Mouse (Mus musculus) forebrain, embryonic 12.5 days (tissue): ENCODE data around the gene Scrn3. TPM values are rescaled to one million over a fixed set of nuclear protein-coding genes. Genes with fewer than 3 reads are reported as not detected.

Source experiments
- ATAC-seq: fragments of 200-750 bp; cut with Nextera tagmentation; 2 replicates; pipeline ENCODE4 v1.8.0; 2017; ENCODE audit warnings: moderate TSS enrichment; ENCODE audit not compliant: low FRiP score
- H3K27ac ChIP-seq: fragments of 300-500 bp; sonication (generic); 2 replicates; pipeline ENCODE4 v1.5.1; 2016; ENCODE audit warnings: mild to moderate bottlenecking
- H3K27me3 ChIP-seq: fragments of 300-500 bp; sonication (generic); 2 replicates; pipeline ENCODE4 v1.6.1; 2016; ENCODE audit warnings: mild to moderate bottlenecking
- H3K36me3 ChIP-seq: fragments of 300-500 bp; sonication (generic); replicated peaks from 2 replicates; pipeline ENCODE4 v1.6.1; 2016; ENCODE audit warnings: mild to moderate bottlenecking
- H3K4me1 ChIP-seq: fragments of 300-500 bp; sonication (generic); 2 replicates; pipeline ENCODE4 v1.6.1; 2016
- H3K4me2 ChIP-seq: fragments of 300-500 bp; sonication (generic); 2 replicates; pipeline ENCODE4 v1.6.1; 2016; ENCODE audit warnings: mild to moderate bottlenecking, moderate library complexity
- H3K4me3 ChIP-seq: fragments of 300-500 bp; sonication (generic); replicated peaks from 2 replicates; pipeline ENCODE4 v1.5.1; 2016; ENCODE audit warnings: mild to moderate bottlenecking
- H3K9ac ChIP-seq: fragments of 300-500 bp; sonication (generic); 2 replicates; pipeline ENCODE4 v1.6.1; 2016; ENCODE audit warnings: mild to moderate bottlenecking
- H3K9me3 ChIP-seq: fragments of 300-500 bp; sonication (generic); 2 replicates; pipeline ENCODE4 v1.6.1; 2016
- WGBS: fragments of 180-500 bp; shearing (Covaris S2); methylation state at CpG from one replicate; pipeline ENCODE4 v1.1.7; 2016; 5-methylcytosine and 5-hydroxymethylcytosine counted together
- polyA plus RNA-seq: library from polyadenylated mRNA; unstranded; fragments of >200 nt; fragmentation: Nextera tagmentation; extraction: Ambion mirVana; gene quantifications from 2 replicates; pipeline ENCODE4 v1.2.1, GENCODE M21; 2016

The Scrn3 gene
- polyA plus RNA-seq, 1 experiment from 2014 or later = 12.7 TPM

DNA sequence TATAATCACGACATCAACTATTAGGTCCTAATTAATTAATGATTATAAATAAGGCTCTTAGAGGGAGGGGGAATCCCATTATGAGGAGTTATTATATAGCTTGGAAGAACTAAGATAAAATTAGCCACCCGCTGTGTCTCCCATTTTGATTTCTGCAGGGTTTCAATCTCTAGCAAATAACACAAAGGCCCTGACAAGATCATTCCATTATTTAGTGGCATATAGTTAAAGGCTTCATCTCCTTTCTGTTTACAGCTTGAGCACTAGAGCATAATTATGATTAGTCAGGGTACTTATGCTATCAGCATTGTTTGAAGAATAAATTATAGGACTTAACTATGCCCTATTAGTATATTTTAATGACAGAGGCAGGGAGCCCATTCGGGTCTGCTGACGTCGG, 65.9 kb downstream of the Scrn3 start:
- Histone ChIP-seq H3K9ac (no peak overlapping the region), H3K27ac (no peak overlapping the region), H3K27me3 (peaks cover 3% of the 10 kb centered on the region; the same call in 1 of the 2 replicates), H3K9me3 (no peaks in the 10 kb centered on the region), H3K4me3 (no peak overlapping the region), H3K4me2 (no peak overlapping the region), H3K36me3 (no peaks in the 10 kb centered on the region), H3K4me1 (no peaks in the 10 kb centered on the region)
- 80% methylated on average over 5 of the region's 5 CpGs for WGBS
- ATAC-seq = no peak

- WGBS = 80% methylated on average over 5 of the region's 5 CpGs
- no peak overlapping the region for H3K4me3 ChIP-seq
- no peaks in the 10 kb centered on the region for H3K9me3 ChIP-seq
- H3K9ac ChIP-seq = no peak overlapping the region
- ATAC-seq = no peak
- H3K4me2 ChIP-seq = no peak overlapping the region
- H3K36me3 ChIP-seq = no peaks in the 10 kb centered on the region
- peaks cover 3% of the 10 kb centered on the region; the same call in 1 of the 2 replicates for H3K27me3 ChIP-seq
- no peak overlapping the region for H3K27ac ChIP-seq
- H3K4me1 ChIP-seq = no peaks in the 10 kb centered on the region
Observed at GRCm38 (mm10) chr2:73379656-73380055, 67.3 kb downstream of the Scrn3 start.

GRCm38 (mm10) chr2:73380298-73380975, 68.0 kb downstream of the Scrn3 start:
- Histone ChIP-seq H3K9me3 (no peaks in the 10 kb centered on the region), H3K4me3 (no peak overlapping the region), H3K4me1 (peaks cover 2% of the 10 kb centered on the region), H3K36me3 (no peaks in the 10 kb centered on the region), H3K27ac (no peak overlapping the region), H3K27me3 (0 out of 2 replicates have a peak, but pooled peaks cover 5% of the 10 kb centered on the region), H3K4me2 (no peak overlapping the region), H3K9ac (no peak overlapping the region)
- 88% methylated on average over 9 of the region's 9 CpGs for WGBS
- ATAC-seq = no peak

GRCm38 (mm10) chr2:73385172-73385571, 72.8 kb downstream of the Scrn3 start:
- whole genome bisulfite sequencing = 85% methylated on average over 4 of the region's 4 CpGs
- Histone ChIP-seq H3K4me3 (no peak overlapping the region), H3K27me3 (0 out of 2 replicates have a peak, but pooled peaks cover 8% of the 10 kb centered on the region), H3K27ac (no peak overlapping the region), H3K36me3 (no peaks in the 10 kb centered on the region), H3K4me2 (peak overlapping the region; percentile 96; the same call in 1 of the 2 replicates), H3K9ac (no peak overlapping the region), H3K4me1 (peaks cover 9% of the 10 kb centered on the region), H3K9me3 (no peaks in the 10 kb centered on the region)
- ATAC-seq = no peak

- Histone ChIP-seq H3K36me3 (no peaks in the 10 kb centered on the region), H3K4me2 (peak overlapping the region; percentile 96), H3K27me3 (0 out of 2 replicates have a peak, but pooled peaks cover 8% of the 10 kb centered on the region), H3K4me3 (peak overlapping the region; percentile 71), H3K4me1 (peaks cover 9% of the 10 kb centered on the region), H3K9ac (peak overlapping the region; percentile 72), H3K9me3 (no peaks in the 10 kb centered on the region), H3K27ac (peak overlapping the region; percentile 56; the same call in 1 of the 2 replicates)
- ATAC-seq = no peak; the same call in 1 of the 2 replicates
- WGBS = 1% methylated on average over 29 of the region's 29 CpGs
Observed at GRCm38 (mm10) chr2:73385641-73386355, 73.4 kb downstream of the Scrn3 start.

- Histone ChIP-seq H3K9ac (peak within 1 kb of the TSS; percentile 72), H3K4me3 (peak within 1 kb of the TSS; percentile 71), H3K4me1 (peaks cover 9% of the 10 kb centered on the region), H3K9me3 (no peaks in the 10 kb centered on the region), H3K4me2 (peak within 1 kb of the TSS; percentile 96), H3K27ac (peak within 1 kb of the TSS; percentile 65), H3K27me3 (0 out of 2 replicates have a peak, but pooled peaks cover 8% of the 10 kb centered on the region), H3K36me3 (no peaks in the 10 kb centered on the region)
- 2% methylated on average over 42 of the region's 44 CpGs for WGBS
- peak; percentile 99 for ATAC-seq
Observed at GRCm38 (mm10) chr2:73386356-73387046, 74.1 kb downstream of the Scrn3 start, which contains the start of gene Gpr155. Gene Gpr155, minus strand, starts transcription at chr2:73386572.

Other genes with a start within 250 kb of the Scrn3 start
- 104 and 106 TPM in 2 replicates for gene Ola1, start 93.7 kb upstream of the Scrn3 start, polyA plus RNA-seq
- gene Sp9, start 40.7 kb upstream of the Scrn3 start, polyA plus RNA-seq = 12.9 and 16.1 TPM in 2 replicates
- gene Cir1, start 100 bp downstream of the Scrn3 start, polyA plus RNA-seq = 24.0 and 26.1 TPM in 2 replicates
- 7.3 and 8.0 TPM in 2 replicates for gene Gpr155, start 74.0 kb downstream of the Scrn3 start, polyA plus RNA-seq
- 4.3 and 5.5 TPM in 2 replicates for gene Wipf1, start 217.1 kb downstream of the Scrn3 start, polyA plus RNA-seq